Mouse (Mus musculus): ENCODE data around the gene Gm9789.
"Not testable (repeated sequence)": the region's sequence is repeated elsewhere in the genome, so short reads cannot be mapped to it uniquely, and the experiment has no call there.

The Gm9789 gene

GRCm38 (mm10) chr16:89157652-89158051 is at the start of gene Gm9789:
Gene Gm9789 (plus strand): TSS chr16:89157952.
- no peak for DNase-seq (ENCODE audit: low read depth, low spot score)

GRCm38 (mm10) chr16:89140551-89140950 is 17.2 kb upstream of the Gm9789 start, which contains the start of gene Gm6358:
Gene Gm6358 (plus strand): TSS chr16:89140851.
- no peak for DNase-seq (ENCODE audit: low read depth, low spot score)

GRCm38 (mm10) chr16:89150786-89151185 is 7.0 kb upstream of the Gm9789 start, which contains the start of gene Gm10061:
Gene Gm10061 (plus strand): TSS chr16:89151086.
- DNase-seq (ENCODE audit: low read depth, low spot score) = no peak

GRCm38 (mm10) chr16:89169190-89169589 is 11.4 kb downstream of the Gm9789 start, which contains the start of gene Gm7735:
Gene Gm7735 (plus strand): TSS chr16:89169490.
- DNase-seq (ENCODE audit: low read depth, low spot score) = not testable (repeated sequence)

GRCm38 (mm10) chr16:89174435-89174834 is 16.7 kb downstream of the Gm9789 start, which contains the start of gene 1110057P08Rik:
Gene 1110057P08Rik (plus strand): TSS chr16:89174735.
- DNase-seq (ENCODE audit: low read depth, low spot score) = no peak

GRCm38 (mm10) chr16:89188621-89189020 is 30.9 kb downstream of the Gm9789 start:
- no peak for DNase-seq (ENCODE audit: low read depth, low spot score)

- DNase-seq (ENCODE audit: low read depth, low spot score) = no peak
Observed at GRCm38 (mm10) chr16:89205561-89205960, 47.8 kb downstream of the Gm9789 start, which contains the start of gene Krtap20-2. Gene Krtap20-2 (plus strand): TSS chr16:89205861.
